Mouse (Mus musculus) MEL (cell line): ENCODE data around the gene Gm12184. TPM values are rescaled to one million over a fixed set of nuclear protein-coding genes. Genes with fewer than 3 reads are reported as not detected.

ENCODE experiments used
- DNase-seq: peaks from one replicate; pipeline ENCODE4 v3.0.0; 2011; ENCODE audit warnings: low read depth, low spot score
- H3K27ac ChIP-seq: 2 replicates; pipeline ENCODE4 v1.5.1; 2012; ENCODE audit warnings: low read depth, mild to moderate bottlenecking, control low read depth, low read length, moderate library complexity; ENCODE audit not compliant: control insufficient read depth
- H3K27me3 ChIP-seq, 2 experiments: fragments of 150-350 bp in 1 of 2; sonication (generic) in 1 of 2; 2 replicates each; pipeline ENCODE4 v1.6.1; 2012; ENCODE audit warnings: low read length in 2 of 2, mild to moderate bottlenecking in 2 of 2, improper control_type of control experiment in 1 of 2, moderate library complexity in 1 of 2; ENCODE audit not compliant: insufficient read depth in 2 of 2, control insufficient read depth in 1 of 2
- H3K36me3 ChIP-seq, 2 experiments: 2 replicates each; pipeline ENCODE4 v1.6.1; 2012 to 2014; ENCODE audit warnings: low read length in 2 of 2, improper control_type of control experiment in 1 of 2, inconsistent platforms in 1 of 2, mild to moderate bottlenecking in 1 of 2; ENCODE audit not compliant: insufficient read depth in 2 of 2, control insufficient read depth in 1 of 2
- H3K4me1 ChIP-seq, 2 experiments: fragments of 150-350 bp in 1 of 2; sonication (generic) in 1 of 2; 2 replicates each; pipeline ENCODE4 v1.6.1; 2012; ENCODE audit warnings: low read length in 2 of 2, improper control_type of control experiment in 1 of 2, mild to moderate bottlenecking in 1 of 2; ENCODE audit not compliant: insufficient read depth in 2 of 2, control insufficient read depth in 1 of 2
- H3K4me3 ChIP-seq, 2 experiments: fragments of 150-350 bp in 1 of 2; sonication (generic) in 1 of 2; 2 replicates each; pipeline ENCODE4 v1.5.1; 2012; ENCODE audit warnings: low read depth in 2 of 2, low read length in 2 of 2, mild to moderate bottlenecking in 2 of 2, moderate library complexity in 2 of 2, control low read depth in 1 of 2, improper control_type of control experiment in 1 of 2; ENCODE audit not compliant: control insufficient read depth in 1 of 2, insufficient read depth in 1 of 2
- H3K79me2 ChIP-seq: 2 replicates; pipeline ENCODE4 v1.6.1; 2012; ENCODE audit warnings: mild to moderate bottlenecking, low read length, moderate library complexity; ENCODE audit not compliant: control insufficient read depth, poor library complexity, insufficient read depth
- H3K9ac ChIP-seq: 2 replicates; pipeline ENCODE4 v1.6.1; 2012; ENCODE audit warnings: low read depth, mild to moderate bottlenecking, control low read depth, low read length, moderate library complexity; ENCODE audit not compliant: control insufficient read depth, poor library complexity, severe bottlenecking
- H3K9me3 ChIP-seq: fragments of 150-350 bp; sonication (generic); replicated peaks from 2 replicates; pipeline ENCODE4 v1.6.1; 2012; ENCODE audit warnings: mild to moderate bottlenecking, low read length, improper control_type of control experiment, moderate library complexity; ENCODE audit not compliant: insufficient read depth
- ELF1 ChIP-seq: IDR thresholded peaks from 2 replicates; pipeline ENCODE4 v1.6.1; 2014; ENCODE audit warnings: low read depth, mild to moderate bottlenecking, inconsistent platforms, low read length, improper control_type of control experiment, moderate library complexity
- GATA1 ChIP-seq: IDR thresholded peaks from 2 replicates; pipeline ENCODE4 v1.6.1; 2011; ENCODE audit warnings: low read depth, low read length, improper control_type of control experiment
- KAT2A ChIP-seq: conservative IDR thresholded peaks from 2 replicates; pipeline ENCODE4 v1.6.1; 2012; ENCODE audit warnings: low read depth, low read length, improper control_type of control experiment, inconsistent platforms
- MAFK ChIP-seq: IDR thresholded peaks from 2 replicates; pipeline ENCODE4 v1.6.1; 2011; ENCODE audit warnings: low read depth, mild to moderate bottlenecking, low read length, improper control_type of control experiment, borderline replicate concordance
- MAZ ChIP-seq: IDR thresholded peaks from 2 replicates; pipeline ENCODE4 v1.6.1; 2012; ENCODE audit warnings: low read depth, mild to moderate bottlenecking, inconsistent platforms, low read length, improper control_type of control experiment
- MXI1 ChIP-seq: IDR thresholded peaks from 2 replicates; pipeline ENCODE4 v1.6.1; 2011; ENCODE audit warnings: mild to moderate bottlenecking, low read depth, low read length, improper control_type of control experiment
- MYB ChIP-seq: IDR thresholded peaks from 2 replicates; pipeline ENCODE4 v1.6.1; 2011; ENCODE audit warnings: mild to moderate bottlenecking, low read depth, low read length, improper control_type of control experiment
- POLR2AphosphoS5 ChIP-seq: IDR thresholded peaks from 2 replicates; pipeline ENCODE4 v1.6.1; 2012; ENCODE audit warnings: low read depth, borderline replicate concordance, mild to moderate bottlenecking, inconsistent platforms, low read length, moderate library complexity, mixed read lengths
- RCOR1 ChIP-seq: IDR thresholded peaks from 2 replicates; pipeline ENCODE4 v1.6.1; 2012; ENCODE audit warnings: low read depth, mild to moderate bottlenecking, inconsistent platforms, low read length, improper control_type of control experiment
- SIN3A ChIP-seq: IDR thresholded peaks from 2 replicates; pipeline ENCODE4 v1.6.1; 2012; ENCODE audit warnings: low read length, improper control_type of control experiment, inconsistent platforms
- TAL1 ChIP-seq: IDR thresholded peaks from 2 replicates; pipeline ENCODE4 v1.6.1; 2012; ENCODE audit warnings: mild to moderate bottlenecking, inconsistent platforms, low read length, moderate library complexity, mixed read lengths
- TBP ChIP-seq: IDR thresholded peaks from 2 replicates; pipeline ENCODE4 v1.8.0; 2011; ENCODE audit warnings: low read depth, low read length, improper control_type of control experiment
- UBTF ChIP-seq: IDR thresholded peaks from 2 replicates; pipeline ENCODE4 v1.6.1; 2012; ENCODE audit warnings: low read depth, mild to moderate bottlenecking, inconsistent platforms, low read length, improper control_type of control experiment, moderate library complexity, borderline replicate concordance; ENCODE audit not compliant: insufficient read depth
- polyA plus RNA-seq, 2 experiments: library from polyadenylated mRNA; stranded (reverse) in 1 of 2; unstranded in 1 of 2; fragments of >175 nt in 1 of 2; fragments of >200 nt in 1 of 2; gene quantifications; 2 replicates each; pipeline versions ENCODE4 v1.2.1 to v1.2.4; 2012; ENCODE audit warnings: low replicate concordance in 2 of 2, low read depth in 1 of 2; ENCODE audit not compliant: insufficient read length in 2 of 2, insufficient read depth in 1 of 2, missing spikeins in 1 of 2
- total RNA-seq: library from RNA; depleted of rRNA; stranded (reverse); fragments of 300-350 nt; gene quantifications from 2 replicates; pipeline ENCODE4 v1.2.3, GENCODE M21; 2012

Gene Gm12184
- total and polyA plus RNA-seq, 3 experiments: 10.9 to 15.3 TPM; not detected in 1

GRCm38 (mm10) chr11:48818346-48818745 is 8.1 kb downstream of the Gm12184 start:
- H3K27me3 ChIP-seq: no peaks in the 10 kb centered on the region
- H3K27ac ChIP-seq: no peak overlapping the region
- peaks cover 27% of the 10 kb centered on the region for H3K79me2 ChIP-seq
- H3K9me3 ChIP-seq: no peaks in the 10 kb centered on the region
- H3K9ac ChIP-seq: peak overlapping the region; percentile 95
- TF ChIP-seq KAT2A (peak; percentile 65; the same call in 1 of the 2 replicates), MAZ (no peak), TAL1 (0 out of 2 replicates have a peak, but pooled peaks have one; percentile 5), MXI1 (no peak), ELF1 (peak; percentile 71; the same call in 1 of the 2 replicates), TBP (peak; percentile 100), MAFK (peak; percentile 99), GATA1 (peak; percentile 70), POLR2AphosphoS5 (no peak), SIN3A (peak; percentile 46; the same call in 1 of the 2 replicates)
- H3K4me1 ChIP-seq: peaks cover 14 to 48% of the 10 kb centered on the region in 2 experiments
- H3K36me3 ChIP-seq: peaks cover 0 to 45% of the 10 kb centered on the region in 2 experiments; a peak in 2 of 4 replicates
- peak overlapping the region; percentile 86 to 97 for H3K4me3 ChIP-seq
- peak; percentile 97 for DNase-seq

- Histone ChIP-seq H3K79me2 (peaks cover 28% of the 10 kb centered on the region), H3K4me1 (peaks cover 14 to 47% of the 10 kb centered on the region in 2 experiments)
- TF ChIP-seq MYB: peak; percentile 47; the same call in 1 of the 2 replicates
- TF ChIP-seq UBTF: no peak
- peak; percentile 67; the same call in 1 of the 2 replicates for TF ChIP-seq RCOR1
- TF ChIP-seq, all 39 proteins: peak for 2
- peak overlapping the region; percentile 95 for H3K9ac ChIP-seq
- H3K27ac ChIP-seq: peak overlapping the region; percentile 62
- no peak for DNase-seq
- peaks cover 0 to 45% of the 10 kb centered on the region in 2 experiments; a peak in 2 of 4 replicates for H3K36me3 ChIP-seq
- no peaks in the 10 kb centered on the region for H3K27me3 ChIP-seq
- peak overlapping the region; percentile 86 to 97 for H3K4me3 ChIP-seq
- no peaks in the 10 kb centered on the region for H3K9me3 ChIP-seq
Measured at GRCm38 (mm10) chr11:48817794-48818193, 8.7 kb downstream of the Gm12184 start.
